Mouse (Mus musculus): Measurements from ENCODE around the gene Nav2. TPM values are rescaled to one million over a fixed set of nuclear protein-coding genes. Genes with fewer than 3 reads are reported as not detected.

The Nav2 gene
- polyA plus RNA-seq, 1 experiment: 46.2 TPM

- H3K36me3 ChIP-seq (ENCODE audit: control insufficient read depth, insufficient read depth, low read length): no peaks in the 10 kb centered on the region
- no peak for DNase-seq
- H3K27ac ChIP-seq (ENCODE audit: control insufficient read depth, insufficient read depth, low read length): no peak overlapping the region
- H3K4me3 ChIP-seq (ENCODE audit: control insufficient read depth, insufficient read depth, low read length): no peak overlapping the region
- TF ChIP-seq POLR2A (IDR thresholded peaks at IDR 0.05; ENCODE audit: control insufficient read depth, extremely low read depth, insufficient read depth, low read length, poor library complexity) (no peak), CTCF (IDR thresholded peaks at IDR 0.05; ENCODE audit: borderline replicate concordance, control insufficient read depth, extremely low read depth, insufficient read depth, low read length, poor library complexity) (no peak)
- WGBS: 43% methylated on average over 10 of the region's 10 CpGs
- H3K27me3 ChIP-seq (ENCODE audit: control insufficient read depth, insufficient read depth, low read length): peaks cover 5% of the 10 kb centered on the region; the same call in 1 of the 2 replicates
- no peaks in the 10 kb centered on the region; the same call in 1 of the 2 replicates for H3K4me1 ChIP-seq (replicated peaks; ENCODE audit: control insufficient read depth, insufficient read depth, low read length)
Observed at GRCm38 (mm10) chr7:48960152-48960551, 51.6 kb downstream of the Nav2 start.

- H3K4me3 ChIP-seq (ENCODE audit: control insufficient read depth, insufficient read depth, low read length): no peak overlapping the region
- 64% methylated on average over 8 of the region's 8 CpGs for WGBS
- TF ChIP-seq CTCF (IDR thresholded peaks at IDR 0.05; ENCODE audit: borderline replicate concordance, control insufficient read depth, extremely low read depth, insufficient read depth, low read length, poor library complexity): no peak
- TF ChIP-seq POLR2A (IDR thresholded peaks at IDR 0.05; ENCODE audit: control insufficient read depth, extremely low read depth, insufficient read depth, low read length, poor library complexity): no peak
- no peaks in the 10 kb centered on the region for H3K36me3 ChIP-seq (ENCODE audit: control insufficient read depth, insufficient read depth, low read length)
- peaks cover 5% of the 10 kb centered on the region; the same call in 1 of the 2 replicates for H3K27me3 ChIP-seq (ENCODE audit: control insufficient read depth, insufficient read depth, low read length)
- H3K4me1 ChIP-seq (replicated peaks; ENCODE audit: control insufficient read depth, insufficient read depth, low read length): no peaks in the 10 kb centered on the region; the same call in 1 of the 2 replicates
- no peak overlapping the region for H3K27ac ChIP-seq (ENCODE audit: control insufficient read depth, insufficient read depth, low read length)
- no peak for DNase-seq
Observed at GRCm38 (mm10) chr7:48961501-48961900, 53.0 kb downstream of the Nav2 start.

GRCm38 (mm10) chr7:48961935-48962334, 53.4 kb downstream of the Nav2 start:
- peaks cover 5% of the 10 kb centered on the region; the same call in 1 of the 2 replicates for H3K27me3 ChIP-seq (ENCODE audit: control insufficient read depth, insufficient read depth, low read length)
- no peak overlapping the region for H3K4me3 ChIP-seq (ENCODE audit: control insufficient read depth, insufficient read depth, low read length)
- 73% methylated on average over 4 of the region's 4 CpGs for whole genome bisulfite sequencing
- no peak for DNase-seq
- TF ChIP-seq CTCF (IDR thresholded peaks at IDR 0.05; ENCODE audit: borderline replicate concordance, control insufficient read depth, extremely low read depth, insufficient read depth, low read length, poor library complexity): no peak
- TF ChIP-seq POLR2A (IDR thresholded peaks at IDR 0.05; ENCODE audit: control insufficient read depth, extremely low read depth, insufficient read depth, low read length, poor library complexity): no peak
- no peaks in the 10 kb centered on the region for H3K36me3 ChIP-seq (ENCODE audit: control insufficient read depth, insufficient read depth, low read length)
- no peaks in the 10 kb centered on the region; the same call in 1 of the 2 replicates for H3K4me1 ChIP-seq (replicated peaks; ENCODE audit: control insufficient read depth, insufficient read depth, low read length)
- no peak overlapping the region for H3K27ac ChIP-seq (ENCODE audit: control insufficient read depth, insufficient read depth, low read length)

- H3K27me3 ChIP-seq (ENCODE audit: control insufficient read depth, insufficient read depth, low read length): peaks cover 5% of the 10 kb centered on the region; the same call in 1 of the 2 replicates
- no peak overlapping the region for H3K4me3 ChIP-seq (ENCODE audit: control insufficient read depth, insufficient read depth, low read length)
- no peaks in the 10 kb centered on the region for H3K36me3 ChIP-seq (ENCODE audit: control insufficient read depth, insufficient read depth, low read length)
- WGBS: 36% methylated on average over 5 of the region's 5 CpGs
- no peaks in the 10 kb centered on the region; the same call in 1 of the 2 replicates for H3K4me1 ChIP-seq (replicated peaks; ENCODE audit: control insufficient read depth, insufficient read depth, low read length)
- TF ChIP-seq CTCF (IDR thresholded peaks at IDR 0.05; ENCODE audit: borderline replicate concordance, control insufficient read depth, extremely low read depth, insufficient read depth, low read length, poor library complexity): no peak
- no peak for TF ChIP-seq POLR2A (IDR thresholded peaks at IDR 0.05; ENCODE audit: control insufficient read depth, extremely low read depth, insufficient read depth, low read length, poor library complexity)
- no peak for DNase-seq
- no peak overlapping the region for H3K27ac ChIP-seq (ENCODE audit: control insufficient read depth, insufficient read depth, low read length)
Observed at GRCm38 (mm10) chr7:48963112-48963511, 54.6 kb downstream of the Nav2 start.

GRCm38 (mm10) chr7:48963554-48963953, 55.0 kb downstream of the Nav2 start:
- H3K4me3 ChIP-seq (ENCODE audit: control insufficient read depth, insufficient read depth, low read length): no peak overlapping the region
- DNase-seq: no peak
- 79% methylated on average over 4 of the region's 4 CpGs for WGBS
- peaks cover 5% of the 10 kb centered on the region; the same call in 1 of the 2 replicates for H3K27me3 ChIP-seq (ENCODE audit: control insufficient read depth, insufficient read depth, low read length)
- H3K36me3 ChIP-seq (ENCODE audit: control insufficient read depth, insufficient read depth, low read length): no peaks in the 10 kb centered on the region
- no peak for TF ChIP-seq CTCF (IDR thresholded peaks at IDR 0.05; ENCODE audit: borderline replicate concordance, control insufficient read depth, extremely low read depth, insufficient read depth, low read length, poor library complexity)
- no peak for TF ChIP-seq POLR2A (IDR thresholded peaks at IDR 0.05; ENCODE audit: control insufficient read depth, extremely low read depth, insufficient read depth, low read length, poor library complexity)
- H3K4me1 ChIP-seq (replicated peaks; ENCODE audit: control insufficient read depth, insufficient read depth, low read length): no peaks in the 10 kb centered on the region; the same call in 1 of the 2 replicates
- no peak overlapping the region for H3K27ac ChIP-seq (ENCODE audit: control insufficient read depth, insufficient read depth, low read length)

- H3K4me3 ChIP-seq (ENCODE audit: control insufficient read depth, insufficient read depth, low read length): no peak overlapping the region
- WGBS: 85% methylated on average over 12 of the region's 12 CpGs
- no peaks in the 10 kb centered on the region for H3K27me3 ChIP-seq (ENCODE audit: control insufficient read depth, insufficient read depth, low read length)
- H3K27ac ChIP-seq (ENCODE audit: control insufficient read depth, insufficient read depth, low read length): no peak overlapping the region
- no peaks in the 10 kb centered on the region for H3K36me3 ChIP-seq (ENCODE audit: control insufficient read depth, insufficient read depth, low read length)
- H3K4me1 ChIP-seq (replicated peaks; ENCODE audit: control insufficient read depth, insufficient read depth, low read length): no peaks in the 10 kb centered on the region
- no peak for TF ChIP-seq POLR2A (IDR thresholded peaks at IDR 0.05; ENCODE audit: control insufficient read depth, extremely low read depth, insufficient read depth, low read length, poor library complexity)
- no peak for TF ChIP-seq CTCF (IDR thresholded peaks at IDR 0.05; ENCODE audit: borderline replicate concordance, control insufficient read depth, extremely low read depth, insufficient read depth, low read length, poor library complexity)
- DNase-seq: no peak
Observed at GRCm38 (mm10) chr7:48965796-48966512, 57.4 kb downstream of the Nav2 start.
